Comparison of ENCODE assay signal across 11 mouse cellular contexts in genomic region chr2:68381205-68381604, GRCm38 (mm10).
DNase-seq lines count a peak whose midpoint lies in the region; ATAC-seq lines count a peak whose summit lies in the region.
"Had no signal": no experiment of that assay in that cellular context is flagged by ENCODE, and none has a peak within 500 bp of the region (broad histone marks: within the 10 kb centered on the region; RNA-seq: fewer than 3 reads in every experiment).

No protein-coding gene starts in this region.

- no peak for ATAC-seq in embryonic facial prominence, embryonic 14.5 days (ENCODE audit: low read depth)
- no peak for ATAC-seq in kidney, embryonic 15.5 days (replicated peaks; ENCODE audit: low FRiP score)

- no peaks in the 10 kb centered on the region for H3K9me3 ChIP-seq in embryonic facial prominence, embryonic 14.5 days (ENCODE audit: control insufficient read depth, low read length)
- H3K9me3 ChIP-seq in embryonic facial prominence, embryonic 10.5 days, result no peaks in the 10 kb centered on the region
- no peaks in the 10 kb centered on the region for H3K9me3 ChIP-seq in kidney, embryonic 15.5 days (replicated peaks)
- H3K9me3 ChIP-seq: embryonic facial prominence, embryonic 15.5 days had no signal

- H3K27ac ChIP-seq in embryonic facial prominence, embryonic 14.5 days (replicated peaks; ENCODE audit: low read depth, low read length), result no peak overlapping the region
- no peak overlapping the region for H3K27ac ChIP-seq in embryonic facial prominence, embryonic 10.5 days (replicated peaks)
- peak overlapping the region; percentile 67; the same call in 1 of the 2 replicates for H3K27ac ChIP-seq in kidney, embryonic 15.5 days
- H3K27ac ChIP-seq: embryonic facial prominence, embryonic 15.5 days had no signal

- H3K4me2 ChIP-seq in embryonic facial prominence, embryonic 14.5 days (ENCODE audit: low read depth, low read length), result no peak overlapping the region
- H3K4me2 ChIP-seq in kidney, embryonic 15.5 days, result no peak overlapping the region
- H3K4me2 ChIP-seq: embryonic facial prominence, embryonic 15.5 days had no signal

- H3K4me1 ChIP-seq in embryonic facial prominence, embryonic 14.5 days (ENCODE audit: control insufficient read depth, insufficient read depth, low read length), result peaks cover 22% of the 10 kb centered on the region
- peaks cover 74% of the 10 kb centered on the region for H3K4me1 ChIP-seq in embryonic facial prominence, embryonic 10.5 days
- peaks cover 77% of the 10 kb centered on the region for H3K4me1 ChIP-seq in kidney, embryonic 15.5 days

- no peak overlapping the region for H3K4me3 ChIP-seq in embryonic facial prominence, embryonic 14.5 days (ENCODE audit: low read depth, low read length)
- H3K4me3 ChIP-seq in embryonic facial prominence, embryonic 10.5 days, result no peak overlapping the region
- H3K4me3 ChIP-seq in kidney, embryonic 15.5 days (replicated peaks), result no peak overlapping the region
- H3K4me3 ChIP-seq: embryonic facial prominence, embryonic 15.5 days had no signal

- H3K36me3 ChIP-seq in embryonic facial prominence, embryonic 14.5 days (ENCODE audit: control insufficient read depth, insufficient read depth, low read length), result no peaks in the 10 kb centered on the region
- 0 out of 2 replicates have a peak, but pooled peaks cover 9% of the 10 kb centered on the region for H3K36me3 ChIP-seq in embryonic facial prominence, embryonic 10.5 days (replicated peaks)
- no peaks in the 10 kb centered on the region for H3K36me3 ChIP-seq in kidney, embryonic 15.5 days
- H3K36me3 ChIP-seq: embryonic facial prominence, embryonic 15.5 days had no signal

- H3K9ac ChIP-seq in embryonic facial prominence, embryonic 14.5 days (ENCODE audit: low read depth, low read length), result no peak overlapping the region
- no peak overlapping the region for H3K9ac ChIP-seq in kidney, embryonic 15.5 days
- H3K9ac ChIP-seq: embryonic facial prominence, embryonic 15.5 days had no signal

- peak; percentile 29 for DNase-seq in embryonic facial prominence, embryonic 14.5 days (ENCODE audit: low spot score)
- DNase-seq in embryonic facial prominence, embryonic 10.5 days (ENCODE audit: low spot score), result no peak
- DNase-seq in kidney, postnatal 10 days, result no peak
- DNase-seq in T-cell, adult 2 months (ENCODE audit: low spot score), result peak; percentile 23
- DNase-seq in mesoderm, embryonic 11.5 days (ENCODE audit: low read depth, low spot score), result peak; percentile 49
- no peak for DNase-seq in layer of hippocampus, postnatal 25 days (ENCODE audit: extremely low spot score in 1 of 2, low spot score in 1 of 2)
- DNase-seq in layer of hippocampus, postnatal 10 days (ENCODE audit: low spot score in 2 of 2), result no peak
- DNase-seq: kidney, adult 11 months; lung, postnatal 36 days had no signal

- no peaks in the 10 kb centered on the region for H3K27me3 ChIP-seq in embryonic facial prominence, embryonic 14.5 days (replicated peaks; ENCODE audit: control insufficient read depth, insufficient read depth, low read length)
- H3K27me3 ChIP-seq in embryonic facial prominence, embryonic 10.5 days (replicated peaks; ENCODE audit: low read depth, poor library complexity, severe bottlenecking), result no peaks in the 10 kb centered on the region
- no peaks in the 10 kb centered on the region for H3K27me3 ChIP-seq in kidney, embryonic 15.5 days
- H3K27me3 ChIP-seq: embryonic facial prominence, embryonic 15.5 days had no signal

- WGBS in embryonic facial prominence, embryonic 14.5 days, result 45% methylated on average over 5 of the region's 6 CpGs
- WGBS in embryonic facial prominence, embryonic 10.5 days, result 76% methylated on average over 6 of the region's 6 CpGs
- 46% methylated on average over 6 of the region's 6 CpGs for WGBS in kidney, embryonic 15.5 days

Comparison
In these comparisons a context has a peak if more than half of its experiments do, and no peak if none do; other contexts are left out.
1. DNase-seq: peak in embryonic facial prominence, embryonic 14.5 days (single experiment), T-cell, adult 2 months (single experiment) and mesoderm, embryonic 11.5 days (single experiment); none in embryonic facial prominence, embryonic 10.5 days (single experiment), kidney, postnatal 10 days (single experiment), layer of hippocampus, postnatal 25 days (0 of 2) and layer of hippocampus, postnatal 10 days (0 of 2).